Mouse (Mus musculus) neural tube, embryonic 13.5 days (tissue): ENCODE measurements around the gene Kansl2. TPM values are rescaled to one million over a fixed set of nuclear protein-coding genes. Genes with fewer than 3 reads are reported as not detected.

Experiments used
- ATAC-seq: fragments of 200-750 bp; cut with Nextera tagmentation; 2 replicates; pipeline ENCODE4 v1.8.0; 2017; ENCODE audit warnings: low read depth, mild to moderate bottlenecking, moderate TSS enrichment, moderate library complexity
- H3K27ac ChIP-seq: fragments of 300-500 bp; sonication (generic); replicated peaks from 2 replicates; pipeline ENCODE4 v1.5.1; 2015; ENCODE audit warnings: moderate library complexity, mild to moderate bottlenecking, inconsistent platforms
- H3K27me3 ChIP-seq: fragments of 300-500 bp; sonication (generic); 2 replicates; pipeline ENCODE4 v1.6.1; 2015; ENCODE audit warnings: mild to moderate bottlenecking, inconsistent platforms
- H3K36me3 ChIP-seq: fragments of 300-500 bp; sonication (generic); 2 replicates; pipeline ENCODE4 v1.6.1; 2015; ENCODE audit warnings: mild to moderate bottlenecking, inconsistent platforms
- H3K4me1 ChIP-seq: fragments of 300-500 bp; sonication (generic); replicated peaks from 2 replicates; pipeline ENCODE4 v1.6.1; 2015; ENCODE audit warnings: inconsistent platforms
- H3K4me2 ChIP-seq: fragments of 300-500 bp; sonication (generic); 2 replicates; pipeline ENCODE4 v1.6.1; 2015; ENCODE audit warnings: inconsistent platforms, mild to moderate bottlenecking, moderate library complexity
- H3K4me3 ChIP-seq: fragments of 300-500 bp; sonication (generic); 2 replicates; pipeline ENCODE4 v1.5.1; 2015; ENCODE audit warnings: mild to moderate bottlenecking, inconsistent platforms
- H3K9ac ChIP-seq: fragments of 300-500 bp; sonication (generic); 2 replicates; pipeline ENCODE4 v1.6.1; 2015; ENCODE audit warnings: moderate library complexity, mild to moderate bottlenecking, inconsistent platforms
- H3K9me3 ChIP-seq: fragments of 300-500 bp; sonication (generic); 2 replicates; pipeline ENCODE4 v1.6.1; 2016; ENCODE audit warnings: inconsistent platforms
- WGBS: fragments of 180-500 bp; shearing (Covaris S2); methylation state at CpG from one replicate; pipeline ENCODE4 v1.1.7; 2015; 5-methylcytosine and 5-hydroxymethylcytosine counted together
- polyA plus RNA-seq: library from polyadenylated mRNA; unstranded; fragments of >200 nt; fragmentation: Nextera tagmentation; extraction: Ambion mirVana; gene quantifications from 2 replicates; pipeline ENCODE4 v1.2.1, GENCODE M21; 2015

The Kansl2 gene
- polyA plus RNA-seq, 1 experiment from 2014 or later = 132 TPM

GRCm38 (mm10) chr15:98512232-98512631, 21.8 kb downstream of the Kansl2 start:
- ATAC-seq = no peak
- no peaks in the 10 kb centered on the region for H3K27me3 ChIP-seq
- no peak overlapping the region for H3K4me3 ChIP-seq
- H3K9ac ChIP-seq = no peak overlapping the region
- H3K4me2 ChIP-seq = no peak overlapping the region
- 67% methylated on average over 8 of the region's 8 CpGs for WGBS
- H3K9me3 ChIP-seq = no peaks in the 10 kb centered on the region
- H3K27ac ChIP-seq = no peak overlapping the region
- peaks cover 16% of the 10 kb centered on the region for H3K4me1 ChIP-seq
- H3K36me3 ChIP-seq = peaks cover 7% of the 10 kb centered on the region; the same call in 1 of the 2 replicates

DNA sequence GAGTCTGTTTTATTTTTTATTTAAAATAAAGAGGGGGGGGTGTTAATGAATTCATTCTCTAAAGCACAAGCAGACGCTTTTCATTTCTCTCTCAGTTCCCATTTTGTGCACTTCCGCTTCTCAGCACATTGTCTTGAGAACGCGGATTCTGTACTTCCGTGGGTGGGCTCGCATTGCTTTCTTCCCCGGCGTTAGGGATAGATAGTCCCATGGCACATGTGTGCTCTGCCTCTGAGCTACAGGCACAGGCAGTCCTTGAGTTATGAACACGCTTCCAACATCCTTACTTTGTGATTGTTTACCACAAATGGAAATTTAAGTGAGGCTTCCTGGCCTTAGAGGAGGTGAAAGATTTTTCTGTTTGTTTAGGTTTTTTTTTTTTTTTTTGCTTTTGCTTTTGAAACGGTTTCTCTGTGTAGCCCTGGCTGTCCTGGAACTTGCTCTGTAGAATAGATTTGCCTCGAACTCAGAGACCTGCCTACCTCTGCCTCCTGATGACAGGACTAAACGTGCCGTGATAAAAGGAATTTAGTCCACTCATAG, 22.6 kb downstream of the Kansl2 start:
- Histone ChIP-seq H3K9me3 (no peaks in the 10 kb centered on the region), H3K4me2 (peak overlapping the region; percentile 52; the same call in 1 of the 2 replicates), H3K36me3 (0 out of 2 replicates have a peak, but pooled peaks cover 6% of the 10 kb centered on the region), H3K9ac (no peak overlapping the region), H3K27ac (no peak overlapping the region), H3K4me1 (peaks cover 16% of the 10 kb centered on the region), H3K4me3 (no peak overlapping the region), H3K27me3 (no peaks in the 10 kb centered on the region)
- WGBS = 63% methylated on average over 13 of the region's 13 CpGs
- ATAC-seq = no peak

- H3K4me3 ChIP-seq = peak overlapping the region; percentile 16; the same call in 1 of the 2 replicates
- WGBS = 25% methylated on average over 25 of the region's 25 CpGs
These were observed 23.4 kb downstream of the Kansl2 start for GRCm38 (mm10) chr15:98510438-98511385.

GRCm38 (mm10) chr15:98509387-98509786, 24.7 kb downstream of the Kansl2 start:
- no peak overlapping the region for H3K27ac ChIP-seq
- H3K4me3 ChIP-seq = no peak overlapping the region
- H3K4me2 ChIP-seq = no peak overlapping the region
- peaks cover 16% of the 10 kb centered on the region for H3K4me1 ChIP-seq
- H3K36me3 ChIP-seq = no peaks in the 10 kb centered on the region
- 59% methylated on average over 2 of the region's 2 CpGs for WGBS
- ATAC-seq = no peak
- H3K27me3 ChIP-seq = no peaks in the 10 kb centered on the region
- H3K9me3 ChIP-seq = no peaks in the 10 kb centered on the region
- no peak overlapping the region for H3K9ac ChIP-seq

More at GRCm38 (mm10) chr15:98510438-98511385, 23.4 kb downstream of the Kansl2 start:
- no peak overlapping the region for H3K9ac ChIP-seq
- H3K36me3 ChIP-seq = 0 out of 2 replicates have a peak, but pooled peaks cover 6% of the 10 kb centered on the region
- no peaks in the 10 kb centered on the region for H3K9me3 ChIP-seq
- peaks cover 16% of the 10 kb centered on the region for H3K4me1 ChIP-seq
- no peak overlapping the region for H3K27ac ChIP-seq
- no peaks in the 10 kb centered on the region for H3K27me3 ChIP-seq
- ATAC-seq = peak; percentile 33; the same call in 1 of the 2 replicates
- H3K4me2 ChIP-seq = peak overlapping the region; percentile 52

GRCm38 (mm10) chr15:98507321-98507720, 26.7 kb downstream of the Kansl2 start:
- no peaks in the 10 kb centered on the region for H3K36me3 ChIP-seq
- H3K27me3 ChIP-seq = no peaks in the 10 kb centered on the region
- H3K9me3 ChIP-seq = no peaks in the 10 kb centered on the region
- no peak overlapping the region for H3K27ac ChIP-seq
- WGBS = 94% methylated on average over 6 of the region's 6 CpGs
- no peak overlapping the region for H3K4me3 ChIP-seq
- no peak for ATAC-seq
- H3K4me1 ChIP-seq = peaks cover 11% of the 10 kb centered on the region
- H3K4me2 ChIP-seq = no peak overlapping the region
- H3K9ac ChIP-seq = no peak overlapping the region

GRCm38 (mm10) chr15:98506253-98506957, 27.7 kb downstream of the Kansl2 start:
- Histone ChIP-seq H3K9me3 (no peaks in the 10 kb centered on the region), H3K9ac (no peak overlapping the region), H3K4me1 (peaks cover 10% of the 10 kb centered on the region), H3K4me2 (no peak overlapping the region), H3K36me3 (no peaks in the 10 kb centered on the region), H3K27ac (no peak overlapping the region), H3K27me3 (no peaks in the 10 kb centered on the region), H3K4me3 (no peak overlapping the region)
- ATAC-seq = no peak
- 79% methylated on average over 9 of the region's 9 CpGs for WGBS

GRCm38 (mm10) chr15:98504514-98504913, 29.6 kb downstream of the Kansl2 start:
- Histone ChIP-seq H3K27ac (no peak overlapping the region), H3K9ac (no peak overlapping the region), H3K27me3 (no peaks in the 10 kb centered on the region), H3K4me1 (no peaks in the 10 kb centered on the region), H3K4me3 (no peak overlapping the region), H3K4me2 (no peak overlapping the region), H3K9me3 (no peaks in the 10 kb centered on the region), H3K36me3 (no peaks in the 10 kb centered on the region)
- ATAC-seq = no peak
- 13% methylated on average over 18 of the region's 18 CpGs for WGBS

DNA sequence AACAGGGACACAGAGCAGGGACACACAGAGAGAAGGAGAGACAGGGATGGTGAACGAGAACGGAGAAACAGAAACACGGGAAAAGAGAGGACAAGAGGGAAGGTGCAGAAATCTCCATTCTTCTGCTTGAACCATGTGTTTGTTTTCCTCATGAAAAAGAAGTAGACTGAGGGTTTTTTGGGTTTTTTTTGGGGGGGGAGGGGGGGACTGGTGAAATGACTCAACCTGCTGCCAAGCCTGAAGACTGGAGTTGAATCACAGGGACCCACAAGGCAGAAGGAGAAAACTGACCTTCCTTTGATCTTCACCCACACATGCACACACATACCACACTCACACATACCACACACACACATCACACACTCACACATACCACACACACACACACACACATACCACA, 30.7 kb downstream of the Kansl2 start:
- WGBS = 92% methylated on average over 3 of the region's 3 CpGs
- Histone ChIP-seq H3K4me2 (no peak overlapping the region), H3K4me1 (no peaks in the 10 kb centered on the region), H3K27me3 (no peaks in the 10 kb centered on the region), H3K9me3 (no peaks in the 10 kb centered on the region), H3K9ac (no peak overlapping the region), H3K4me3 (no peak overlapping the region), H3K36me3 (no peaks in the 10 kb centered on the region), H3K27ac (no peak overlapping the region)
- no peak for ATAC-seq

- Histone ChIP-seq H3K9me3 (no peaks in the 10 kb centered on the region), H3K9ac (no peak overlapping the region), H3K27ac (no peak overlapping the region), H3K27me3 (no peaks in the 10 kb centered on the region), H3K4me3 (no peak overlapping the region), H3K4me2 (no peak overlapping the region), H3K4me1 (no peaks in the 10 kb centered on the region), H3K36me3 (no peaks in the 10 kb centered on the region)
- 90% methylated on average over 17 of the region's 17 CpGs for WGBS
- no peak for ATAC-seq
These were observed 36.4 kb downstream of the Kansl2 start for GRCm38 (mm10) chr15:98497631-98498030.

DNA sequence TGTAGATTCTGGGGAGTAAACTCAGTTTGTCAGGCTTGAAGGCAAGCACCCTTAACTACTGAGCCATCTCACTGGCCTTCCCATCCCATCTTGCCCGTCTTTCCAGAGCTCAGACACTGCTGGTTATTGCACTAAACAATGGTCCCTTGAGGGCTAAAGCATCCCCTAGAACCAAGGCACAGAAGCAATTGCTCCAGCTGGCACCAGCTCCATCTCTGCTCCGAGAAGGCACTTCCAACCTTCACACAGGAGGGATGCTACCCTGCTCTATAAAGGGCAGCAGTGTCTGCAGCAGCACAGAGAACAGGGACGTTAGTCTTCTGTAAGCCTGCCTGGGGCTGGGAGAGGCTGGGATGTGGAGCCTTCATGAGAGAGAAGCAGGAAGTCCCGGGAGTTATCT, 42.0 kb downstream of the Kansl2 start, which contains the start of gene Olfr279:
Gene Olfr279, plus strand, starts transcription at position 301 of the 400 bp plus-strand sequence.
- H3K4me3 ChIP-seq = no peak within 1 kb of the TSS
- H3K4me2 ChIP-seq = no peak within 1 kb of the TSS
- H3K36me3 ChIP-seq = no peaks in the 10 kb centered on the region
- WGBS = 64% methylated on average over 4 of the region's 4 CpGs
- no peaks in the 10 kb centered on the region for H3K9me3 ChIP-seq
- no peak for ATAC-seq
- H3K4me1 ChIP-seq = no peaks in the 10 kb centered on the region
- H3K27ac ChIP-seq = no peak within 1 kb of the TSS
- no peaks in the 10 kb centered on the region for H3K27me3 ChIP-seq
- no peak within 1 kb of the TSS for H3K9ac ChIP-seq

GRCm38 (mm10) chr15:98491332-98491731, 42.7 kb downstream of the Kansl2 start:
- no peak for ATAC-seq
- H3K27ac ChIP-seq = no peak overlapping the region
- no peaks in the 10 kb centered on the region for H3K36me3 ChIP-seq
- no peak overlapping the region for H3K9ac ChIP-seq
- no peaks in the 10 kb centered on the region for H3K9me3 ChIP-seq
- 85% methylated on average over 2 of the region's 2 CpGs for WGBS
- no peak overlapping the region for H3K4me3 ChIP-seq
- no peaks in the 10 kb centered on the region for H3K4me1 ChIP-seq
- H3K27me3 ChIP-seq = no peaks in the 10 kb centered on the region
- H3K4me2 ChIP-seq = no peak overlapping the region
